Mouse (Mus musculus) heart, postnatal 25 days (tissue): Measurements from ENCODE around the gene Jam2. TPM values are rescaled to one million over a fixed set of nuclear protein-coding genes. Genes with fewer than 3 reads are reported as not detected.

Experiments used
- DNase-seq: peaks from one replicate; pipeline ENCODE4 v3.0.0; 2022; ENCODE audit warnings: low spot score
- intact Hi-C: fragments of 180-260 bp; cut with DNase I; formaldehyde crosslinking; loops from one replicate; pipeline ENCODE4 v1.15.1; 2025
- total RNA-seq, 2 experiments: library from RNA; stranded (reverse); gene quantifications; 2 replicates each; pipeline ENCODE4 v1.2.3; 2021

Gene Jam2
- 10 to 100 TPM; 63.5 to 66.0 TPM for total RNA-seq

DNA sequence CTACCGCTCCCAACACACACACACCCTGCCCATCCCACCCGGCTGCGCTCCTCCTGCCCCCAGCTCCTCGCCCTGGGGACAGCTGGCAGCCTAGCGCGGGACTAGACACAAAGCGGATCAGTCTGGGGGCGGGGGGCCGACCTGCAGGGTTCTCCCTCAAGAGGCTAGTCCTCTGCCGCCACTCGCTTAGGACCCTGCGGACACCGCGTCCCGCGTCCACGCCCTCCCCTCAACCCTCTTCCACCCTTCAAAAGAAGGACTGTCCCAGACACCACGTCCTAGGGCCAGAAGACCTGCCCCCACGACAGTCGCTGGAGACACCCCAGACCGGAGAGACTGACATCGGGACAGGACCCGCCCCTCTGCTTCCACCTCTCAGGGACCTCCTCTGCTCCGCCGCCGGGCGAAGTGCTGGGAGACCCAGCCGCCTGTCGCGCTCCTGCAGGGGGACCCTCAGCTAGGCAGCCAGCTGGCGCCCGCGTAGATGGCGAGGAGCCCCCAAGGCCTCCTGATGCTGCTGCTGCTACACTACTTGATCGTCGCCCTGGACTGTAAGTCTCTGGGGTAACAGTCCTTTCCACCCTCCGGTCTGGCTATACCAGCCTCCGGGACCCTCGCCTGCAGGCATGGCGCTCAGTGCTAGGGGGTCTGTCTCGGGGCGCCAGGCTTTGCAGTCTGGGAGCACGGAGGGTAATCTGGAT, at the start of gene Jam2:
Gene Jam2, plus strand, starts transcription at position 121 of the 701 bp plus-strand sequence.
- peak; percentile 83 for DNase-seq
- intact Hi-C loops: loop anchor here (2.0 kb wide), 1 partner anchor 61 kb away; the partner anchor contains the start of genes Atp5j and Gabpa

- no peak for DNase-seq
- intact Hi-C loops: loop anchor here (2.0 to 5.0 kb wide), 4 partner anchors 38 to 144 kb away; partner anchors contain the start of genes Atp5j and Gabpa
These were observed 39.1 kb upstream of the Jam2 start for GRCm38 (mm10) chr16:84734806-84735165.

GRCm38 (mm10) chr16:84735166-84736105, 38.5 kb upstream of the Jam2 start, which contains the start of gene Mrpl39:
Gene Mrpl39, minus strand, starts transcription at chr16:84735742.
- DNase-seq: peak; percentile 90
- intact Hi-C loops: loop anchor here (2.0 to 5.0 kb wide), 4 partner anchors 37 to 143 kb away; partner anchors contain the start of genes Atp5j and Gabpa

DNA sequence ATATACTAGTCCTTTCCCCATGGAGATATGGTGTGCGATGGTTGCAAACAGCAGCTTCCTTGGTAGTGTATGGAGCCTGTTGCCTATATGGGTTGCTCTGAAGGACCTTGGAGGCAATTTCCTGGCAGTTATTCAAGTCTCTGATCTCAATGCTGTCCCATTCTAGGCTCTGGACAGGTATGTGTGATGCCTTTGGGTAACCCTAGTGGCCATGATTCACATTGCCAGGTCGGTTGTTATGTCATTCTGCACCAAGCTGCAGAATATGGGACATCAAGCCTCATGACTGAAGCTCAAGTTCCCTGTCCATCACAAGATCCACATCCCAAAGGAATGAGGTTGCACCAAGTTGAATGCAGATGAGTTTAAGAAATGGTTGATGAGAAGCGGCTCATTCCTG, 36.6 kb upstream of the Jam2 start:
- no peak for DNase-seq
- intact Hi-C loops: loop anchor here (5.0 kb wide), 1 partner anchor 80 kb away; no protein-coding TSS in a partner anchor

DNA sequence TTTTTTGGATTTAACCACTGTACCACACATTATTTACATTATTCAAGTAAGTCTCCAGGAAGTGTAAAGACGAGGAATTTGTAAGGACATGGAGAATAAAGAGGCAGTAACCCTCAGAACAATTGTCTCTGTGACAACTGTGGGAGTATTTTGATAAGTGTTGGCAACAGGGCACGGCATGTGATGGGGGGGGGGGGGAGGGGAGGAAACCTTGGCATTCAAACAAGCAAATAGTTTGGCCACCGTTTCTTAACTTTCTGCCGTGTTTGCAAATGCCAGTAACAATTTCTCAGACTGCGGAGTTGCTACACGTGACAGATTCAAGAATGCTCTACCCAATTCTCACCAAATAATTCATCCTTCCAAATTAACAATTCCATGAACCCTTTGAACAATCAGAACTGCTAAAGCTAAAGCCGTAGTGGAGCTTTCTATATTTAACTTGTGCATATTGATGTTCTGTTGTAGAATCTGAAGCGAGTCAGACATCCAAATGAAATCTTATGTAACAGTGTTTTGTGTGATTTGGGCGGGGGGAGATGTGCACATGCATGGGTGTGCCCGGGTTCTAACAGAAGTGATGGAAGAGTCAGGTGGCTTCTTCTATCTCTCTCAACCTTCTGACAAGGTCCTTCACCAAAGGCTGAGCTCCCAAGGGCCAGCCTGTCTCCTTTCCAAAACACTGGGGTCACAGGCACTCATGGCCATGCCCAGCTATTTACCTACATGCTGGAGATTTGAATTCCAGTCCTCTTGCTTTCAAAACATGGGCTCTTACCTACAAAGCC, 29.0 kb upstream of the Jam2 start:
- no peak for DNase-seq
- intact Hi-C loops: no loop called here

DNA sequence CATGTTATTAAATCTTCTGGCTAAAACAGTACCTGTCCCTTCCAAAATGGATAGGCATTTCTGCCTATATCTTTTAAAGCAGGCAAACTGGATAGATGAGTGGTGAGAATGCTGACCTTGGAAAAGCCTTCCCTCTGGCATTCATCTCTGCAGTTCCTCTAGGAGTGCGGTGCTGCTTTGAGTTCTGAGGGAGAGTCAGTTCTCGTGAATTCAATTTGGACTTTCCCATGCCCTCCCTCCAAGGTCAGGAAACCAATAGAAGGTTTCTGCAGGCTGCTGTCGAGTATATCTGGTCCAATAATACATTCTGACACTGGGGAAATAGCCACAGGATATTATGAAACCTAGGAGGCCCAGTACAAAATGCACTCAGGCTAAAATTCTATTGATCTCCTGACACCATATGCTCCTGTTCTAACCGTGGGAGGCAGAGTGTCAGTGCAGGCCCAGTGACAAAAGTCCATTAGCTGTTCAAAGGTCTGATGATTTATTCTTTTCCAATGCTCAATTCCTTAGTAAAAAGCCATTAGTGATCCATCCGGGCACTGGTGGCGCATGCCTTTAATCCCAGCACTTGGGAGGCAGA, 28.1 kb upstream of the Jam2 start:
- DNase-seq: no peak
- intact Hi-C loops: no loop called here

GRCm38 (mm10) chr16:84767956-84768355, 6.0 kb upstream of the Jam2 start:
- intact Hi-C loops: no loop called here
- no peak for DNase-seq

DNA sequence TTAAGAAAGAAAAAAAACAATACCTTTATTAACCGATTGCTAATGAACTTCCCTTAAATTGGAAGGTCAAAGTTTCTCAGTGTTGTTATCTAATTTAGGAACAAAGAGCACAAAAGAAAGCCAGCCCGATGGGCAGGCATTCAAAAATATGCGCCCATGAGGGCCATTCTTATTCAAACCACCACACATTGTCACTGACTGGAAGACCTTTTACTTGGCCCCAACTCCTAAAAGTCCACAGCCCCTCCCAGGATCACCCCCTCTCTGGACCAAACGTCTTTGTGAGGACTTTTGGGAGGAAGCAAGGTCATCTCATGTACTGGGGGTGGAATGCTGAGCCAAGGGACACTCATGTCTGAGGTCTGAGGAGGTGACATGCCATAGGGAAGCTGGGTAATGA, 4.7 kb upstream of the Jam2 start:
- no peak for DNase-seq
- intact Hi-C loops: no loop called here

DNA sequence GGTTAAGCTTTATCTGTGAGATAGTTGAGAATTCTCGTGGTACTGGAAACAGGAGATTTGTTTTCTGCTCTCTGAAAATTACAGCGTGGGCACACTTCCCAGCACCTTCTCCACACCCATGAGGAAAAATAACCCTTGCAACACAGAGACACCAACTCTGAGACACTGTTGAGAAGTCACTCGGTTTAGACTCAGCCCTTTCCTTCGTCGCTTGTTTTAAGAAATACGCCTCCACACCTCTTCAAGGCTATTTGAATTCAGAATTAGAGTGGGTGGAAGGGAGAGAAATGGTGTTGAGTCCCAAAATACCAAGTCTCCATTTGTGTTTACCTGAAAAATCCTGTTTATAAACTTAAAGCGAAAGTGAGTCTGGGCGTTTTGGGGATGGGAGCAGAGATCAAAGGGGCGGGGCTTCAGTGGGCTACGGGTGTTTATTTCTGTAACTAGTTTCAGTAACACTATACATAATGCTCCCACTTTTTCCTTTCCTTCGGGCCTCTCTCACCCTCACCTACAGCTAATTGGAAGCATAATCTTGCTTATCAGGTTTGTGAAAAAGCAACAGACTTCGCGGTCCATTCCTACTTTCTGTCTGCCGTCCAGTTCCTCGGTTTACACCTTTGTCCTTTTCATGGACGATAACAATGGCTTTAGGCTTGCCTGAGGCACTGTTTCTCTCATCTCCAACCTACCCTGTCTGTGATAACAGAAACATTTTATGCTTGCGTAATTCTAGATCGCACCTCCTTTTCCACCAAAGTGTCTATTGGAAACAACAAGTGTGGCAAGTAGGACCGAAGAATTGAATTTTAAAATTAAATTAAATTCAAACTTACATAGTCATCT, 4.1 kb upstream of the Jam2 start:
- no peak for DNase-seq
- intact Hi-C loops: no loop called here

DNA sequence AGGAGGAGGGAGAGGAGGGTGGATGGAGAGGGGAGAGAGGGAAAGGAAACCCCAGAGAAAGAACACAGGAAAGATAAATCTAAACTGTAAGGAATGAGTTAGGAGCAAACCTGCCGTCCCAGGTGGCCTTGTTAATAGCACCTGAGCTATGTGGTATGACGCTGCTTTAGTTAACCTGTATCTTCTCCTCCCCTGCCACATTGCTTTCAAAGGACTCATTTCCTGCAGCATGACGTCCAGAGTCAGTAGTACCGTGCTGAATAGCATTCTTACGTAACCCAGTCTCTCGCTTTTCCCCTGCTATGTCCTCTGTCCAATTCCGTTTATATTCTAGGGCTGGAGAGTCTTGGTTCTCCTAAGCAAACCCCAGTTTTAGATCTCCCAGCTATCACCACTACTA, 3.0 kb upstream of the Jam2 start:
- intact Hi-C loops: no loop called here
- no peak for DNase-seq

DNA sequence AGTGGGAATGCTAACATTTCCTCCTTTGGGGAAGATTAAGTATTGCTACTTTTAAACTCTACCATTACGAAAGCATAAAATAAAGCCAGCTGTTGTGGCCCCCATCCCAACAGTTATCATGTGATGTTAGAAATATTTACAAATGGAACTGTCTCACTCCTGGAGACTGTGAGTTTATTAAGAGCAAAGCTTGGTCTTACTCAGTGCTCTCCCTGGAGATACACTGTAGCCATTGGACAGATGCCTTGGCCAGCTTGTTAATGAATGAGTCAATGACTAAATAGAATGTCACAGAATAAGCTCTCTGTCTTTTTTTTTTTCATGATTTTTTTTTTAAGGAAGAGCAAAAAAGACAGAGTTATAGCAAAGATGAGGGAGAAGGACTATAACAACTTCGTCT, 2.5 kb upstream of the Jam2 start:
- peak; percentile 48 for DNase-seq
- intact Hi-C loops: no loop called here

GRCm38 (mm10) chr16:84772496-84773267, 1.2 kb upstream of the Jam2 start:
- intact Hi-C loops: loop anchor here (2.0 kb wide), 1 partner anchor 38 kb away; the partner anchor contains the start of gene Mrpl39
- DNase-seq: no peak

GRCm38 (mm10) chr16:84773268-84773861, 558 bp upstream of the Jam2 start:
- intact Hi-C loops: loop anchor here (2.0 kb wide), 1 partner anchor 39 kb away; the partner anchor contains the start of gene Mrpl39
- no peak for DNase-seq

DNA sequence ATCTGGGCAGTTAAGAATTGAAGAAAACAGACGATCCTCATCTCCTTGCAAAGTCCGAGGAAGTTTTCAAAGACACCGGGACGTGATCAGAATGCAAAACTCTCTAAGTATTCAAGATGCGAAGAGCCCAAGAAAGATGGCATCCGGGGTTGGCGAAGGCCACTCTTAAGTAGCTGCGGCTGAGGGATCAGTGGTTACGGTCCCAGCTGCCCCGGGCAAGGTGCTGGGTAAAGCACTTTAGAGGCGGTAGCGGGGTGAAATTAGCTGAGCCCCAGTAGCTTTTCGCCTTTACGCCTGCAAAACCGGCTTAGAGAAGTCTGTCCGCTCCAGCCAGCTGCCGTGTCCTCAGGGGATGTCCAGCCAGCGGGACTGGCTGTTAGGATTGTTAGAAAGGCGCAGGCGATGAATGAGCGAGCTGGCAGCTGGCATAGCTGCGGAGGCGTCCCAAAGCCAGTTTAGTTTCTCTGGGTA, 873 bp downstream of the Jam2 start:
- intact Hi-C loops: loop anchor here (2.0 kb wide), 1 partner anchor 60 kb away; the partner anchor contains the start of genes Atp5j and Gabpa
- peak; percentile 21 for DNase-seq

- DNase-seq: no peak
- intact Hi-C loops: loop anchor here (2.0 kb wide), 1 partner anchor 59 kb away; the partner anchor contains the start of genes Atp5j and Gabpa
These were observed 1.4 kb downstream of the Jam2 start for GRCm38 (mm10) chr16:84775356-84775755.

- DNase-seq: no peak
These were observed 2.3 kb downstream of the Jam2 start for GRCm38 (mm10) chr16:84776089-84776784.

More at GRCm38 (mm10) chr16:84776089-84776784, 2.3 kb downstream of the Jam2 start:
- intact Hi-C loops: loop anchor here (1.0 kb wide), 1 partner anchor 41 kb away; no protein-coding TSS in a partner anchor
